Mouse (Mus musculus) ovary, postnatal 36 days (tissue): ENCODE results near the gene Tgm2.

ENCODE experiments used
- DNase-seq: peaks from one replicate; pipeline ENCODE4 v3.0.0; 2022; ENCODE audit warnings: low spot score, mixed read lengths

The Tgm2 gene

GRCm38 (mm10) chr2:158146223-158146622 is at the start of gene Tgm2:
Gene Tgm2, minus strand, starts transcription at chr2:158146436.
- DNase-seq = peak; percentile 88

GRCm38 (mm10) chr2:158194945-158195640 is 48.9 kb upstream of the Tgm2 start:
- peak; percentile 39 for DNase-seq

- DNase-seq = no peak
Measured at GRCm38 (mm10) chr2:158193611-158194336, 47.5 kb upstream of the Tgm2 start.

- DNase-seq = peak; percentile 53
Measured at GRCm38 (mm10) chr2:158191098-158191497, 44.9 kb upstream of the Tgm2 start.

- DNase-seq = no peak
Measured at GRCm38 (mm10) chr2:158189451-158189850, 43.2 kb upstream of the Tgm2 start.

- no peak for DNase-seq
Measured at GRCm38 (mm10) chr2:158186206-158186871, 40.1 kb upstream of the Tgm2 start.

- DNase-seq = no peak
Measured at GRCm38 (mm10) chr2:158183266-158183665, 37.0 kb upstream of the Tgm2 start.

GRCm38 (mm10) chr2:158181932-158182331 is 35.7 kb upstream of the Tgm2 start:
- no peak for DNase-seq

GRCm38 (mm10) chr2:158180797-158181196 is 34.6 kb upstream of the Tgm2 start:
- DNase-seq = peak; percentile 38

- DNase-seq = peak; percentile 44
Measured at GRCm38 (mm10) chr2:158179370-158180111, 33.3 kb upstream of the Tgm2 start.

- peak; percentile 86 for DNase-seq
Measured at GRCm38 (mm10) chr2:158178696-158179369, 32.6 kb upstream of the Tgm2 start.

- DNase-seq = no peak
Measured at GRCm38 (mm10) chr2:158178139-158178538, 31.9 kb upstream of the Tgm2 start.

GRCm38 (mm10) chr2:158177574-158177973 is 31.3 kb upstream of the Tgm2 start:
- no peak for DNase-seq

- DNase-seq = no peak
Measured at GRCm38 (mm10) chr2:158176763-158177162, 30.5 kb upstream of the Tgm2 start.

GRCm38 (mm10) chr2:158175433-158175832 is 29.2 kb upstream of the Tgm2 start:
- no peak for DNase-seq

GRCm38 (mm10) chr2:158174958-158175357 is 28.7 kb upstream of the Tgm2 start:
- DNase-seq = no peak

GRCm38 (mm10) chr2:158174438-158174837 is 28.2 kb upstream of the Tgm2 start:
- no peak for DNase-seq

GRCm38 (mm10) chr2:158170394-158170793 is 24.2 kb upstream of the Tgm2 start:
- DNase-seq = no peak

- no peak for DNase-seq
Measured at GRCm38 (mm10) chr2:158169771-158170170, 23.5 kb upstream of the Tgm2 start.

GRCm38 (mm10) chr2:158169351-158169750 is 23.1 kb upstream of the Tgm2 start:
- no peak for DNase-seq

- DNase-seq = peak; percentile 29
Measured at GRCm38 (mm10) chr2:158168741-158169211, 22.5 kb upstream of the Tgm2 start.
